Mouse (Mus musculus): Measurements from ENCODE around the gene Dnajc6.
A peak's percentile ranks its signal among the peaks of the same experiment; 100 is the strongest.

- TF ChIP-seq CTCF (IDR thresholded peaks at IDR 0.05): peak; percentile 74
- no peak for TF ChIP-seq POLR2A (IDR thresholded peaks at IDR 0.05; ENCODE audit: insufficient read depth, low read depth, low read length)
- no peak for TF ChIP-seq EP300 (IDR thresholded peaks at IDR 0.05; ENCODE audit: insufficient read depth, low read depth, low read length)
Measured at GRCm38 (mm10) chr4:101656956-101657570, 160.6 kb downstream of the Dnajc6 start.
